Mouse (Mus musculus) heart, adult 2 months (tissue): ENCODE measurements at regions not wholly inside any gene's neighbourhood (a gene's known extent, or its start where the extent isn't known, plus 50 kb on each side); places are given as distances from the start of the nearest gene placed in this dataset.
"Not testable (repeated sequence)": the region's sequence is repeated elsewhere in the genome, so short reads cannot be mapped to it uniquely, and the experiment has no call there.

Source experiments
- DNase-seq, 2 experiments: peaks; one replicate each; pipeline ENCODE4 v3.0.0; 2021
- H3K27ac ChIP-seq: fragments of 200-600 bp; 2 replicates; pipeline ENCODE4 v1.8.1; 2022
- H3K27me3 ChIP-seq: fragments of 200-500 bp; 2 replicates; pipeline ENCODE4 v1.6.1; 2012; ENCODE audit warnings: mild to moderate bottlenecking, low read length, inconsistent platforms, mixed read lengths; ENCODE audit not compliant: control insufficient read depth, insufficient read depth
- H3K36me3 ChIP-seq: fragments of 200-500 bp; 2 replicates; pipeline ENCODE4 v1.6.1; 2012; ENCODE audit warnings: low read length, inconsistent platforms; ENCODE audit not compliant: control insufficient read depth, insufficient read depth
- H3K4me1 ChIP-seq: fragments of 200-500 bp; 2 replicates; pipeline ENCODE4 v1.6.1; 2011; ENCODE audit warnings: low read length; ENCODE audit not compliant: control insufficient read depth, insufficient read depth
- H3K4me3 ChIP-seq: fragments of 200-600 bp; 2 replicates; pipeline ENCODE4 v1.8.1; 2022
- H3K79me2 ChIP-seq: fragments of 200-500 bp; replicated peaks from 2 replicates; pipeline ENCODE4 v1.6.1; 2012; ENCODE audit warnings: mild to moderate bottlenecking, inconsistent platforms, low read length, moderate library complexity, mixed read lengths; ENCODE audit not compliant: control insufficient read depth, insufficient read depth
- H3K9ac ChIP-seq: fragments of 200-500 bp; 2 replicates; pipeline ENCODE4 v1.6.1; 2012; ENCODE audit warnings: low read depth, mild to moderate bottlenecking, control low read depth, inconsistent platforms, low read length, mixed read lengths
- CTCF ChIP-seq: fragments of 200-600 bp; IDR thresholded peaks from 2 replicates; pipeline ENCODE4 v1.8.1; 2022; ENCODE audit warnings: antibody characterized with exemption, mild to moderate bottlenecking, moderate library complexity
- EP300 ChIP-seq: fragments of 200-500 bp; IDR thresholded peaks from 2 replicates; pipeline ENCODE4 v1.6.1; 2011; ENCODE audit warnings: low read depth, low read length, control low read depth; ENCODE audit not compliant: insufficient read depth
- POLR2A ChIP-seq: fragments of 200-500 bp; IDR thresholded peaks from 2 replicates; pipeline ENCODE4 v1.6.1; 2011; ENCODE audit warnings: mild to moderate bottlenecking, low read depth, low read length, control low read depth; ENCODE audit not compliant: insufficient read depth
- WGBS: fragments of 180-500 bp; shearing (Covaris S2); methylation state at CpG from one replicate; pipeline ENCODE4 v1.1.7; 2018; 5-methylcytosine and 5-hydroxymethylcytosine counted together
- intact Hi-C: fragments of 180-260 bp; cut with DNase I; formaldehyde crosslinking; loops from one replicate; pipeline ENCODE4 v1.15.1; 2025

DNA sequence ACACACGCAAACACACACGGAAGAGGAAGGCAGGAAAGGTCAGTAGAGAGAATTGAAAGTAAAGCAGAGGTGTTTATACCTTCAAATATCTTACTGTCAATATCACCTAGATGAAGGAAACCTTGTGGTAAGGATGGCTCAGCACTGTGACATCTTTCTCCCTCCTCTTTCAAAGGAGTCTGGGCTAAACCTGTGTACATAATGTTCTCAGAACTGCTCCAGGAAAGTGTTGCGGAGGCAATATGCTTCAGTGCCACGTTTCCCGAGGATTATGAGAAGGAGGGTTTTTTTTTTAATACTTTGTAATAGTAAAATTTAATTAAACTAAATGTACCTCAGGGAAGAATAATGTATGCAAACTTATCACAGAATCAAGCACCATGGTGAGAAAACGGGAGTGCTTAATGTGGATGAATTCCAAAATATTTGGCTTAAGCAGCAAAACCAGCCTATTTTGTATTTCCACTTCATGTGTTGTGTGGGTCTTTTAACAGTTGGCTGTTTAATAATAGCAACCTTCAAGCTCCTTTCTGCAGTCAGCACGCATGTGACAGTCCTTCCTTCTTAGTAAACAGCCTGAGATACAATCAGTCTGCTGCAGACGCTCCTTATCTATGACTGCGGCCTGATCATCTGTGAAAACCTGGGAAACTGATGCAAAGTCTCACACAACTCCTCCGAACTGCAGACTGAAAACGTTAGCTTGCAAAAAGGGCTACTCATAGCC lies 138.5 kb downstream of the Serpinb8 start:
- Histone ChIP-seq H3K9ac (no peak overlapping the region), H3K36me3 (no peaks in the 10 kb centered on the region), H3K4me3 (no peak overlapping the region), H3K4me1 (no peaks in the 10 kb centered on the region), H3K27ac (no peak overlapping the region), H3K79me2 (no peaks in the 10 kb centered on the region), H3K27me3 (no peaks in the 10 kb centered on the region)
- TF ChIP-seq POLR2A (no peak), CTCF (no peak), EP300 (no peak)
- intact Hi-C loops = no loop called here
- whole genome bisulfite sequencing = 48% methylated on average over 11 of the region's 11 CpGs
- no peak for DNase-seq

DNA sequence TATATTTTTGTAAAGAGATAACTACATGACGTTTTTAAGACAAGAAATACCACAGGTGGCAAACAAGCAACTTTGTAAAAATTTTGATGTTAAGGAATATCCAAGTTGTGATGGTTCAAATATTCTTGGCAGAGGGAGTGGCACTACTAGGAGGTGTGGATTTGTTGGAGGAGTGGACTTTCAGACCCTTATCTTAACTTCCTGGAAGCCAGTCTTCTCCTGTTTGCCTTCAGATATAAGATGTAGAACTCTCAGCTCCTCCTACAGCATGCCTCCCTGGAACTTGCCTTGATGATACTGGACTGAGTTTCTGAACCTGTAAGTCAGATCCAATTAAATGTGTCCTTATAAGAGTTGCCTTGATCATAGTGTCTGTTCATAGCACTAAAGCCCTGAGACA lies 175.5 kb downstream of the Serpinb8 start:
- intact Hi-C loops = no loop called here
- H3K4me1 ChIP-seq = no peaks in the 10 kb centered on the region
- 0 out of 2 replicates have a peak, but pooled peaks cover 2% of the 10 kb centered on the region for H3K36me3 ChIP-seq
- DNase-seq = no peak
- TF ChIP-seq CTCF = no peak
- TF ChIP-seq POLR2A = no peak
- no peak for TF ChIP-seq EP300
- no peaks in the 10 kb centered on the region for H3K27me3 ChIP-seq
- no peaks in the 10 kb centered on the region for H3K79me2 ChIP-seq
- H3K9ac ChIP-seq = no peak overlapping the region
- WGBS = 40% methylated on average over 1 of the region's 1 CpGs
- H3K4me3 ChIP-seq = no peak overlapping the region
- H3K27ac ChIP-seq = no peak overlapping the region

DNA sequence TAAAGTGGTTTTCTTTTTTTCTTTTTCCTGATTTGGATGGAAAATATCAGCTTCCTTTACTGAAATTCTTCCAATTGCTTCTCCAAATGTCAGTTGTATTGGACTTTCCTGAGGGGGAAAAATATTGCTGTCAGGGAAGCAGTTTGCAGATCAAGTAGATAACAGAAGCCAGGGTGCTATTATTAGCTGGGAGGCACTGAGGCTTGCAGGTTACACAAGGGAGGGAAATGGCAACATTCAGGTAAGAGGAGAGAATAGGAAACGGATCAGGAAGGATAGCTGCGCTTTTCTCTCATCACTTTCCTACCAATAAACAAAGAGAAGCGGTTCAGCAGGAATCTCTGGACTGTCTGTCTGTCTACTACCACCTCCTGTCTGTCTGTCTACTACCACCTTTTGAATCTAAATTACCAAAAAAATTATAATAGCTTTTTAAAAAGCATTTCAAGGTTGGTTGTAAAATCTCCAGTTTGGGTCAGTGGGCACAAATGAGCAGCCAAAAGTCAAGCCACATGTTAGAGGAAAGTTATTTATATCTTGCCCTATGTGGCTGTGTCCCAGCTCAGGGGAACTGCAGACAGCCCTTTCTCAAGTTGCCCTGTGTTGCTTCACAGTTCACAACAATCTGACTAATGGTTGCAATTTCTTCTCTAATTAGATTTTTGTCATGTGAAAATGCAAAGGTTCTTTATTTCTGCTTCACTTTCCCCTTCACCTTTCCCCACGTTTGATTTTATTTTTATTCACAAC lies 177.6 kb downstream of the Serpinb8 start:
- H3K4me1 ChIP-seq = no peaks in the 10 kb centered on the region
- H3K27me3 ChIP-seq = no peaks in the 10 kb centered on the region
- H3K9ac ChIP-seq = no peak overlapping the region
- no peak overlapping the region for H3K4me3 ChIP-seq
- H3K36me3 ChIP-seq = 0 out of 2 replicates have a peak, but pooled peaks cover 2% of the 10 kb centered on the region
- intact Hi-C loops = no loop called here
- no peaks in the 10 kb centered on the region for H3K79me2 ChIP-seq
- TF ChIP-seq EP300 (no peak), POLR2A (no peak), CTCF (no peak)
- DNase-seq = no peak
- H3K27ac ChIP-seq = no peak overlapping the region
- 33% methylated on average over 4 of the region's 4 CpGs for WGBS

DNA sequence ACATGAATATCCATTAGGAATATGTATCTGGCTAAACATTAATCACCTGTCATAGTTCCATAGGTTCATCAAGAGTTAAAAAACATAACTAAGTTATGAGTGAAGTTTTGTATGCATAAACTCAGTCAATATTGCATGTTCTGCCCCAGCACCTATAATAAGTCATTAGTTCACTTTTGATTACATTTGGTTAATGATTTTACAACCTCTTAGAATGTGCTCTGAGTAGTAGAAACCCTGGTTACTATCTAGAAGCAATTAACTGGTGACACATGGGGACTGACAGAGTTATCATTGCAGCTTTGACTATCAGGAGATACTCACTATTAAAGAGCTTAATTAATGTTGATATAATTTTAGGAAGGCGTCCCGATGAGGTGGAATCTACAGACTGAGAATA lies 183.2 kb downstream of the Serpinb8 start:
- H3K9ac ChIP-seq = no peak overlapping the region
- no peak overlapping the region for H3K4me3 ChIP-seq
- no peaks in the 10 kb centered on the region for H3K27me3 ChIP-seq
- H3K36me3 ChIP-seq = no peaks in the 10 kb centered on the region
- no peak for DNase-seq
- no peak overlapping the region for H3K27ac ChIP-seq
- intact Hi-C loops = no loop called here
- 56% methylated on average over 2 of the region's 2 CpGs for WGBS
- no peak for TF ChIP-seq POLR2A
- TF ChIP-seq CTCF = no peak
- TF ChIP-seq EP300 = no peak
- no peaks in the 10 kb centered on the region for H3K4me1 ChIP-seq
- H3K79me2 ChIP-seq = no peaks in the 10 kb centered on the region

DNA sequence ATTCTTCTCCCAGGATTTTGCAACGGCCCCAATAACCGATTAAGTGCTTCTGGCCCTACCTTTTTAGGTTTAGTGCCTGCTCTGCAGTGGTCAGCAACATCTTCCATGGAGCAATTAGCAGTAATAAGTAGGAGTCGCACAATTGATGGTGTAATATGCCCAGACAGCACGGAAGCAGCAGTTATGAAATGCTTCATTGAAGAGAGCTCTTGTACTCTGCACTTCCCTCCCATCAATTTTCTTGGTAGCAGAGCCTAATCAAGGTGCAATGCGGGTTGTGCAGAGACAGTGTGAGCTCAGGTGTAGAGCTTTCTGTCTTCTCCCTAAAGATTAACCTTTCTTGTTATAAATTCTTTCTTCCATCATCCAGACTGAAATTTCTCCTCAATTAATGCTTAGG lies 193.3 kb downstream of the Serpinb8 start:
- intact Hi-C loops = no loop called here

DNA sequence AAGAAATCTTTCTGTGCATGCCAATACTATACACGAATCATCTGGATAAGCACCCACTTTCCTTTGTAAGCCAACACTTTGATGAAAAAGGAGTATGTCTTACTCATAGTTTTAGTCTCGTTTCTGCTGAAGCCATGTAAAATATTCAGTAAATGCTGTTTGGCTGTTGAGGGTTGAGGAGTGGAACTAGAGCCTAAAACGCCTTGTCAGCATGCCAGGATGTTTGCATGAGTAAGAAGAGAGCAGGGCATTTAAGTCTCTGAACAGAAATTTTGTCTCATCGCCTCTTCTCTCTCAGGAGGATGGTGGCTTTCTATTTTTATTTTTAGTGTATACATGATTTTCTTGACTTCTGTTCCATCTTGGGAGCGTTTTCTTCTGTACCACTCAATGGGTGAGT lies 216.0 kb downstream of the Serpinb8 start:
- no peak for DNase-seq
- Histone ChIP-seq H3K79me2 (no peaks in the 10 kb centered on the region), H3K27ac (no peak overlapping the region), H3K9ac (no peak overlapping the region), H3K4me3 (no peak overlapping the region), H3K27me3 (no peaks in the 10 kb centered on the region), H3K36me3 (no peaks in the 10 kb centered on the region), H3K4me1 (no peaks in the 10 kb centered on the region)
- TF ChIP-seq EP300 = no peak
- no peak for TF ChIP-seq CTCF
- no peak for TF ChIP-seq POLR2A
- WGBS = 67% methylated on average over 5 of the region's 5 CpGs
- intact Hi-C loops = no loop called here

More for the DNA sequence above, 193.3 kb downstream of the Serpinb8 start:
- Histone ChIP-seq H3K9ac (no peak overlapping the region), H3K27ac (no peak overlapping the region), H3K4me1 (no peaks in the 10 kb centered on the region), H3K36me3 (no peaks in the 10 kb centered on the region), H3K4me3 (no peak overlapping the region), H3K79me2 (no peaks in the 10 kb centered on the region), H3K27me3 (no peaks in the 10 kb centered on the region)
- 86% methylated on average over 5 of the region's 5 CpGs for WGBS
- DNase-seq = no peak
- no peak for TF ChIP-seq EP300
- TF ChIP-seq CTCF = no peak
- TF ChIP-seq POLR2A = no peak

DNA sequence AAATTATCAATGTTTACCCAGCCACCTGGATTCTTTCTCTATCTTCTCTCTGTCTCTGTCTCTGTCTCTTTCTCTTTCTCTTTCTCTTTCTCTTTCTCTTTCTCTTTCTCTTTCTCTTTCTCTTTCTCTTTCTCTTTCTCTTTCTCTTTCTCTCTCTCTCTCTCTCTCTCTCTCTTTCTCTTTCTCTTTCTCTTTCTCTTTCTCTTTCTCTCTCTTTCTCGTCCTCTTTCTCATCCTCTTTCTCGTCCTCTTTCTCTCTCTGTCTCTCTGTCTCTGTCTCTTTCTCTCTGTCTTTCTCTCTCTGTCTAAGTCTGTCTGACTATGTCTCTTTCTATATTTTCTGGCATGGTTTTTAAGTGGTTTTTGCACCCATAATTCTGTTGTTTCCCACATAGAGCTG lies 217.6 kb downstream of the Serpinb8 start:
- H3K4me1 ChIP-seq, intact Hi-C loops, H3K9ac ChIP-seq, H3K79me2 ChIP-seq, H3K27me3 ChIP-seq, DNase-seq, H3K27ac ChIP-seq, H3K36me3 ChIP-seq, H3K4me3 ChIP-seq: not testable (repeated sequence)
- WGBS = 80% methylated on average over 2 of the region's 2 CpGs
